Mouse (Mus musculus) forelimb bud, embryonic 11.5 days (tissue): ENCODE measurements around the gene Pla2g16.

Experiments
- DNase-seq: peaks from one replicate; pipeline ENCODE4 v3.0.0-alpha.2; 2012; ENCODE audit warnings: low read depth, low spot score

Pla2g16 gene

GRCm38 (mm10) chr19:7557328-7557822 lies at the start of gene Pla2g16:
Pla2g16 (plus strand) TSS chr19:7557459.
- DNase-seq: peak; percentile 57

GRCm38 (mm10) chr19:7508026-7508425 lies 49.2 kb upstream of the Pla2g16 start:
- no peak for DNase-seq

DNA sequence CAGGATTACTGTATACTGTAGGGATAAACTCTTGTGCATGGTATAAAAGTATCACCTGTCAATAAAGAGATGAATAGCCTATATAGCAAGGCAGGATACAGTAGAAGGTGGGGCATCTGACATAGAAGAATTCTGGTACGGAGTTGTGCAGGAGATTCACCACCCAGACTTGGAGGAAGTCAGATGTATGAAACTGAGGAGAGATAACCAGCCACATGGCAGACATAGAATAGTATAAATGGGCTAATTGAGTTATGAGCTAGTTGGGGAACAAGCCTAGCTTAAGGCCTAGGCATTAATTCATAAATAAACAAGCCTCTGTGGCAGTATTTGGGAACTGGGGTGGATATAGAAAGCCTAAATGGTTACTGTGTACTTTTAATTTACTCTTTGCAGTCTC lies 40.8 kb upstream of the Pla2g16 start:
- DNase-seq: no peak

DNA sequence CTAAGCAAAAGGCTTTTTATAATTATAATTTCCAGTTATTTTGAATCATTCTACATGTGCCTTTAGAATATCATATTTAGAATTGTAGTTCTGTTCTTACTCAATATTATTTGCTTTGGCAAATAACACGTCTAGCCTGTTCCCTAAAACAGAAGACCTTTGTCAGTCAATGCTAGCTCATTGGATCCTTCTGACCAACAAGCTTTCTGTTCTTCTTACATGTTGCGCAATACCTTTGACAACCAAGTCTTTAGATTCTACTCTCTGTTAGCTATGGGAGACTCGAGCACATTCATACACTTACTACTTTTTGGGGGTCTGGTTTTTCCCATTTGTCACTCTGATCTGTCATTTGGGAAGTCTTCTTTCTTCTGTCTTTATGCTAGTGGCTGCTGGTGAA lies 35.6 kb upstream of the Pla2g16 start:
- DNase-seq: no peak

DNA sequence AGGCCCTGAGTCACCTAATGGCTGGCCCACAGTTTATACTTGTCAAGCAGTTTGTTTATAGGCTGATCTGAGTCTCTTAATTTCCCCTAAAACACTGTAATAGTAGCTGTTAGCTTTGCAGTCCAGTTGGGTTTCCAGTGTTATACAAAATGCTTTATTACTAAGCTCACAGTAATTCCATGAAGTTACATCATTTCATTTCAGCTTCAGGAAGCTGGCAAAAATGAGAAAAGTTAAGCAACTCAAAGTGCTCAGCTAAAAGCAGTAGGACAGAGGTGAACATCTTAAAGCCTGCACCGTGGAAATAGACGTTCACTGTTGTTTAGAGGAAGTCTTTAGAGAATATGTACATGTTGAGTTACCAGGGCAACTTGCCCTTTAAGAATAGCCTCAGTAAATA lies 34.4 kb upstream of the Pla2g16 start:
- DNase-seq: no peak

DNA sequence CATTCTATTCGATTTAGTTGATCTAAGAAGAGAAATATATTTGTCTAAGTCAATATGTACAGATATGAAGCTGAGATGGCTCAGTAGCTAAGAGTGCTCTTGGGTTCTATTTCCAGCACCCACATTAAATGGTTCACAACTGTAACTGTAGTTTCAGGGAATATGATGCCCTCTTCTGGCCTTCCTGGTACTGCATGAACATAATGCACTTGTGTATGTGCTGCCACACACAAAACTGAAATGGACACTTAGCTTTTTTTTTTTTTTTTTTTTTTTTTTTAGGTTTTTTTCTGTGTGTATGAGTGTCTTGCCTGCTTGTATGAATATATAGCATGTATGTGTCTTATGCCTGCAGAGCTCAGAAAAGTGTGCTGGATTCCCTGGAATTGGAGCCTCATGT lies 34.0 kb upstream of the Pla2g16 start:
- DNase-seq: no peak

- no peak for DNase-seq
Observed at GRCm38 (mm10) chr19:7523781-7524180, 33.5 kb upstream of the Pla2g16 start.

DNA sequence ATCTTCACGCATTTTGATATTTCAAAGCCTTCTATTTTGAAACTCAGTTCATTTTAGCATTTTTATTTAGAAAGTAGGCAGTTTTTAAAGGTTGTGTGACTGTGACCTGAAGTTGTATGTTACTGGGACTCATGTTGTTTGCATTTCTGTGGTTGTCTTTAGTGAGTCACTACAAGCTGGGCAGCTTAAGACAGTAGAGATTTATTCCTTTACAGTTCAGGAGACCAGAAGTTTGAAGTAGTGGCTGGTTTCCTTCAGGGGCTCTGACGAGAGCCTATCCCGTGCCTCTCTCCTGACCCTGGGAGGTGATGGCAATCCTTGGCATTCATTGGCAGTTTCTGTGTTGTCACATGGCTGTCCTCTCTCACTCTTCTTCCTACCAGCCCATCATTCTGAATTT lies 32.4 kb upstream of the Pla2g16 start:
- no peak for DNase-seq

DNA sequence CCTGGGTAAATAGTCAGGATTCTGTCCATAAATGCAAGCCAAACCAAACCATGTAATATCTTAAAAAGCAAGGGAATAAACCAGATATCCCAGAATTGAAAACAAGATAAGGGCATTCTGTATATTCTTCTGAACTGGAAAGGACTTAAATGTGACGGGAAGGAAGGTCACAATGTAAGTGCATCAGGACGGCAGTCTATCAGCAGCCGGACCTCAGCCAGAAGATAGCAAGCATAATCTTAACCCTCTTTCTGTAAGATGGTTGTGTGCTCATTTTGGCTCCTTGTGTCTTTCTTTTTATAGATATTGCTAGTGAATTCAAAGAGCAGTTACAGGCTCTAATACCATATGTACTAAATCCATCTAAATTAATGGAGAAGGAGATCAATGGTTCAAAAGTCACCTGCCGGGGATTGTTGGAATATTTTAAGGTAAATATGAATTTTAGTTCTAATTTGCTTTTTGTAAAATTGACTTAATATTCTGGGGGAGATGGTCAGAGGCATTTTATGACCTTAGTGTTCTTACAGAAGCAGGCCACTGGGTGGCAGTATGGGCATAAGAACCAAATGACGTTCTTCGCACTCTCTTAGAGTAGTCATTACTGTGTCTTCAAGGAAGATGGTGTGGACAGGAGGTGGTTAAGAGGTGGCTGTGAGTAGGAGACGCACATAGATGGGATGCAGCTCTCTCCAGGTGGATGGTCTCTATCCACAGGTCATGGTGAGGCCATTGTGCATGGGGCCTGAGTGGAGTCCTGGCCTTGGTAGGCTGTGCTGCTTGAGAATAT lies 28.4 kb upstream of the Pla2g16 start:
- peak; percentile 58 for DNase-seq

- DNase-seq: no peak
Observed at GRCm38 (mm10) chr19:7531906-7532305, 25.4 kb upstream of the Pla2g16 start.

- DNase-seq: no peak
Observed at GRCm38 (mm10) chr19:7533891-7534290, 23.4 kb upstream of the Pla2g16 start.

DNA sequence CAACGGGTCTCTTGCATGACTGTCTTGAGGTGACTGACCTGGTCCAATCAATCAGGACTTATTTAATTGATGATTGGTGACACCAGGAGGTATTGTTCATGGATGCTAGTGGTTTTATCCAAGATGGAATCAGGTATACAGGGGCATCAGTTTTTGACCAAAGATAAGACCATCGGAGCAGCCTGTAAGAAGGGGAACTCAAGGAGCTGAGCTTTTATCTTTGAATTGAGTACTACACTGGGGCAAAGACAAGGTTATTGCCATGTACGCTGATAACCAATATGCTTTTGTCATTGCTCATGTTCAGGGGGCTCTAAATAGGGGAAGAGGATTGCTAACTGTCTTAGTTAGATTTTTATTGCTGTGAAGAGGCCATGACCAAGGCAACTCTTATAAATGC lies 8.3 kb upstream of the Pla2g16 start:
- DNase-seq: no peak

DNA sequence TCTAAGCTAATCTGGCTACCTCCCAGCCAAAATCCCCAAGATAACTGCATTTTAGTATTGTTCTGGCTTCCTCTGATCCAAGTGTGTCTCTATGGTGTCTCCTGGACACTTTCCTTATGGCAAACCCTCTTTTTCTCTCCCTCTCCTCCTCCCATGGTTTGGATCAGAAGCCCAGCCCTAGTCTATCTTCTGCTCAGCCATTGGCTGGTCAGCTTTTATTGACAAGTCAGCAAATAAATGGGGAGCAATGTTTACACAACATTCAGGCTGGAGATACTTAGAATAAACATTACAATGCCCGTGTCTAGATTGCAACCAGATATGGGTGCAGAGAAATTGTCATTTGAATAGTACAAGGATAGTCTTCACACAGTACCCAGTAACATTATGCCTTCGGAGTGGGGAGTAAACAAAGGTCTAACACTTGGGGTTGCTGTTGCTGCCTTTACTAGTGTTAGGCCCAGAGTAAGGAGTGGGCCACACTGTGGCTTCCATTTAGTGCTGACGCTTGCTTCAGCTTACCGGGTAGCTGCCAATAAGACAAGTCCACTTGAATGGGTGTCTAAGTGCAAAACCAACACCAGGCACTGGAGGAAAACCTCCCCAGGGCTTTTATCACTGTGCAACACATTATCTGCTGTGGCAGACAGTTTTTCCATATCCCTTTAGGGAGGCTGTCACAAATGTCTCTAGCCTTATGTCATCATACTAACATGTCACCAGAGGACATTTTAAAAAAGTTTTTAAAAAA lies 5.5 kb upstream of the Pla2g16 start:
- no peak for DNase-seq

DNA sequence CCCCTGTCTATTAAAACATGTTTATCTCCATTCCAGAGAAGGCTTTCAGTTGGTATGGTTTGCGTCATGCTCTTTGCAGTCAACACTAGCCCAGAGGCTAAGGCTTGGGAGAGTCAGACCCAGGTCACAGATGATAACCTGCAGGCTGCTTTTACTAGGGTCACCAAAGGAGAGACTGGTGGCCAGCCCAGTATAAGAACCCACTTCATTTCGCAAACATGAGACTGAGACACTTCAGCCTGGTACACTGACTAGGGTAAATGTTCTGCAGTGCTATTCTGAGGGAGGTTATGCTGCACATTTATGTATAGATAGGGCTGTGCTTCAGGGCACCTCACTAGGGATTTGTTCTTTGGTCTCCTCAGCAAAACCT lies 5.0 kb upstream of the Pla2g16 start:
- DNase-seq: no peak

DNA sequence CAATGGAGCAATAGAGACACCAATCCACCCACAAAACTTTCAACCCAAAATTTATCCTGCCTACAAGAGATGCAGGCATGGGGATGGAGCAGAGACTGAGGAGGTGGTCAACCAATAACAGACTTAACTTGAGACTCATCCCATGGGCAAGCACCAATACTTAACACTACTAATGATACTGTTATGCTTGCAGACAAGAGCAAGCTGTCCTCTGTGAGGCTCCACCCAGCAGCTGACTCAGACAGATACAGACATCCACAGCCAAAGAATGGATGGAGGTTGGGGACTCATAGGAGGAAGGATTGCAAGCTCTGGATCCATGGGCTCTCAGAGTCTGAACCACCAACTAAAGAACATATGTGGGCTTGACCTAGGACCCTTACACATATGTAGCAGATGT lies 3.8 kb upstream of the Pla2g16 start:
- no peak for DNase-seq

DNA sequence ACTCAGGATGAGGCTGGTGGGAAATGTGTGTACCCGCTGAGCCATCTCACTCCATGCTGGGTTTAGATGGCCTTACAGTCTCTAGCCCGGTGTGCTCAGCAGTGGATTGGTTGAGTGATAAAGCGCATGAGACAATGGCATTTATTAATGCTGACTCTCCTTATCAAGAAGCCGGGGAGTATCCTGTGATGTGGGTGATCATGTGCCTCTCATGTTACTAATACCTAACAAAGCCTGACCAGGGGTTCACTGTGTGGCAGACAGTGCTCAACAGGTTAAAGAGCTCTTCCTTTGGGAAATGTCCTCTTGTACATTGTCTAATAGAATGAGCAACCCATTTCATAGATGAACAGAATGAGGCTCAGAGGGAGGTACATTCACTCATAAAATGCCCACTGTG lies 2.4 kb upstream of the Pla2g16 start:
- no peak for DNase-seq

DNA sequence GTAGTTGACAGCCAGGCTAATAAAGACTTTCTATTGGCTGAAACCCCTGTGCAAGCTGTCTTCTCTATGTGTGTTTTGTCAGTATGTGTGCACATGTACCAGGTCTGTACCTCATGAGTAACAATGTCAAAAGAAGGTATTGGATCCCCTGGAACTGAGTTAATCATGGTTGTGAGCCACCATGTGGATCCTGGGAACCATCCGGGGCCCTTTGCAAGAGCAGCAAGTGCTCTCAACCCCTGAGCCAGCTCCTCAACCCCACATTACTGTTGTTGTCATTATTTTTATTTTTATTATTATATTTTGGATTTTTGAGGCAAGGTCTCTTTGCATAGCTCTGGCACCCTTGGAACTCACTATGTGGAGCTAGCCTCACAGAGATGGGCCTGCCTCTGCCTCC lies 618 bp upstream of the Pla2g16 start:
- no peak for DNase-seq

GRCm38 (mm10) chr19:7557844-7558243 lies 585 bp downstream of the Pla2g16 start:
- DNase-seq: no peak

DNA sequence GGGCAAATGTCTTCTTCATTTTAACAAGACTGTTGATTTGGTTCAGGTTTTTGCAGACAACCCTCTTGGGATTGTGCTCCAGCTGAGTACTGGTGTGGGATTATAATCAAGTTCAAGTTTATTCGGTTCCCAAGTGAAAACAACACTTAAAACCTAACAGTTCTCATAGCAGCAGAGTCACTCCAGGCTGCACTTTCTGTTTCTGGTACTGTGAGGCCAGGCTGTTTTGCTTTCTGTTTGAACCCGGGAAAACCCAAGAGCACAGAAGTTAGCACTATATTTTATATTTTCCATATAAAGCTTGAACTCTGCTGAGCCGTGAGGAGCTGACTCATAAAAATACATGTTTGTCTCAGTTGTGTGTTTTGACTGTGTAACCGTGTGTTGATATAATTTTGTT lies 1.4 kb downstream of the Pla2g16 start:
- DNase-seq: no peak

GRCm38 (mm10) chr19:7559986-7560385 lies 2.7 kb downstream of the Pla2g16 start:
- DNase-seq: no peak

- no peak for DNase-seq
Observed at GRCm38 (mm10) chr19:7561456-7561855, 4.2 kb downstream of the Pla2g16 start.

DNA sequence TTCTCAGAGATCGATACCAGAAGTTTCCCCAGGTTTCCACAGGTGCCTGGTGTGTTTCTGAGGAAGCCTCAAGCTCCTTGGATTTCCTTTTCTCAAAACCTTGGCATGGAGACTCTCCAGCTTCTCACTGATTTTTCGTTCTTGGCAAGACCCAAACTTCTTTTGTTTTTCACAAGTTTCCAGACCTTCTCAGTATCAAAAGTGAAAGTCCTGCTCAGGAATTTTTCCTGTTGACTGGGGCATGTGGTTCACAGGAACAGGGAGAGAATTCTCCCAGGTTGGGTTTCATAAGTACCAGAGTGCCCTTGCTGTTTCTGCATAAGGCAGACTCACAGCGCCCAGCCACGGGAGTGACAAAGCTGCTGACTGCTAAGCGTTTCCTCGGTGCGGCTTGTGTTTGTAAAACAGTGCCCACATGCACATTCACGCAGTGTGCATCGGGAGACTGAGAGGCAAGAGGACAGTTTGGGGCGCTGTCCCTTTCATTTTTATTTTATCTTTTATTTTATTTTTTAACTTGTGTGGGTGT lies 5.4 kb downstream of the Pla2g16 start:
- no peak for DNase-seq

DNA sequence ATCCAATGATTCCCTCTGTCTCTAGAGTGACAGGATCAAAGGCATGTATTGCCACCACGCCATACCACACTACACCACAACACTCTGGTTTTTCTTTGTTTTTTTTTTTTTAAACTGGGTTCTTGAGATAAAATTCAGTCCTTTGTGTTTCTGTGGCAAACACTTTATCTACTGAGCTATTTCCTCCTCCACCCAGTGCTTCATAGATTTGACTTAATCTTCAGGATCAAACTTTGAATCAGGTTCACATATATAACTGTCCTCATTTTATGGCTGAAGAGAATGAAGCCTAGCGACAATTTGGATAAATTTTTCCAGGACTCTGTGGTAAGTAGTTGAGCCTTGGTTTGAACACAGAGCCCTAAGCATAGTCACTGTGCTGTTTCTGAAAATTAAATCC lies 6.4 kb downstream of the Pla2g16 start:
- no peak for DNase-seq
